Mouse (Mus musculus): ENCODE results near the gene Hfe2.

DNA sequence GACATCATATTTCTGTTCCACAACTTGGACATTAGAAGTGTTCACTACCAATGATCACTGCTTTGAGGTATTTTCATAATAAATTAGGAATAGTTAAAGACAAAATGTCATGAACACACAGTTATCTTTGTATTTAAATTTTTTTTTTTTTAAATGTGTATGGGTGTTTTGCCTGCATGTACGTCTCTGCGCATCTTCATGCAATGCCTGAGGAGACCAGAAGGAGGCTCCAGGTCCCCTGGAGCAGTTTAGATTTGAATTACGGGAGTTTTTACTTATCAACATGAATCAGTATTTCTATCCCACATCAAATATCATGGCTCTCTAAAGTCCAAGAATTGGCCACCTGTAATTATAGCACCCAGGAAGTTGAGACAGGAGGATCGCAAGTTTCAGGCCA lies 2.8 kb upstream of the Hfe2 start:
- TF ChIP-seq CTCF (IDR thresholded peaks at IDR 0.05; ENCODE audit: extremely low read depth, insufficient read depth, low read length): no peak
- no peak for TF ChIP-seq POLR2A (IDR thresholded peaks at IDR 0.05; ENCODE audit: extremely low read depth, insufficient read depth, low read length)

All from cortical plate, adult 2 months (tissue).